Mouse (Mus musculus): ENCODE results near the gene Phf14. TPM values are rescaled to one million over a fixed set of nuclear protein-coding genes. Genes with fewer than 3 reads are reported as not detected.

Gene Phf14
- polyA plus RNA-seq, 1 experiment from 2014 or later, result 65.4 TPM

GRCm38 (mm10) chr6:12077338-12077737 lies 169.7 kb downstream of the Phf14 start:
- Histone ChIP-seq H3K4me2 (no peak overlapping the region), H3K36me3 (peaks cover 3% of the 10 kb centered on the region; the same call in 1 of the 2 replicates), H3K4me1 (no peaks in the 10 kb centered on the region), H3K27ac (no peak overlapping the region), H3K4me3 (no peak overlapping the region), H3K9me3 (no peaks in the 10 kb centered on the region), H3K9ac (no peak overlapping the region), H3K27me3 (no peaks in the 10 kb centered on the region)
- 78% methylated on average over 7 of the region's 7 CpGs for WGBS
- no peak for ATAC-seq (ENCODE audit: insufficient number of reproducible peaks, low FRiP score, low TSS enrichment, low read depth)

GRCm38 (mm10) chr6:12077880-12078618 lies 170.4 kb downstream of the Phf14 start:
- Histone ChIP-seq H3K27ac (no peak overlapping the region), H3K9me3 (no peaks in the 10 kb centered on the region), H3K4me2 (no peak overlapping the region), H3K4me1 (no peaks in the 10 kb centered on the region), H3K9ac (no peak overlapping the region), H3K4me3 (no peak overlapping the region), H3K36me3 (peaks cover 6% of the 10 kb centered on the region; the same call in 1 of the 2 replicates), H3K27me3 (no peaks in the 10 kb centered on the region)
- ATAC-seq (ENCODE audit: insufficient number of reproducible peaks, low FRiP score, low TSS enrichment, low read depth), result no peak
- 82% methylated on average over 8 of the region's 8 CpGs for WGBS

- H3K36me3 ChIP-seq, result peaks cover 12% of the 10 kb centered on the region; the same call in 1 of the 2 replicates
Measured at GRCm38 (mm10) chr6:12079260-12079659, 171.7 kb downstream of the Phf14 start.

GRCm38 (mm10) chr6:12080423-12080822 lies 172.8 kb downstream of the Phf14 start:
- no peak for ATAC-seq (ENCODE audit: insufficient number of reproducible peaks, low FRiP score, low TSS enrichment, low read depth)
- H3K9me3 ChIP-seq, result no peaks in the 10 kb centered on the region
- no peak overlapping the region for H3K27ac ChIP-seq
- no peaks in the 10 kb centered on the region for H3K27me3 ChIP-seq
- peaks cover 12% of the 10 kb centered on the region; the same call in 1 of the 2 replicates for H3K36me3 ChIP-seq
- no peak overlapping the region for H3K4me2 ChIP-seq
- no peaks in the 10 kb centered on the region for H3K4me1 ChIP-seq
- WGBS, result 58% methylated on average over 5 of the region's 5 CpGs
- no peak overlapping the region for H3K9ac ChIP-seq
- no peak overlapping the region for H3K4me3 ChIP-seq

More at GRCm38 (mm10) chr6:12079260-12079659, 171.7 kb downstream of the Phf14 start:
- H3K27ac ChIP-seq, result no peak overlapping the region
- H3K9me3 ChIP-seq, result no peaks in the 10 kb centered on the region
- H3K4me3 ChIP-seq, result no peak overlapping the region
- no peak overlapping the region for H3K9ac ChIP-seq
- ATAC-seq (ENCODE audit: insufficient number of reproducible peaks, low FRiP score, low TSS enrichment, low read depth), result no peak
- H3K27me3 ChIP-seq, result no peaks in the 10 kb centered on the region
- H3K4me2 ChIP-seq, result no peak overlapping the region
- 94% methylated on average over 4 of the region's 4 CpGs for WGBS
- no peaks in the 10 kb centered on the region for H3K4me1 ChIP-seq

- Histone ChIP-seq H3K9me3 (no peaks in the 10 kb centered on the region), H3K36me3 (peaks cover 12% of the 10 kb centered on the region; the same call in 1 of the 2 replicates), H3K27me3 (no peaks in the 10 kb centered on the region), H3K4me2 (no peak overlapping the region), H3K4me1 (no peaks in the 10 kb centered on the region), H3K9ac (no peak overlapping the region), H3K27ac (no peak overlapping the region), H3K4me3 (no peak overlapping the region)
- ATAC-seq (ENCODE audit: insufficient number of reproducible peaks, low FRiP score, low TSS enrichment, low read depth), result no peak
- 67% methylated on average over 2 of the region's 2 CpGs for WGBS
Measured at GRCm38 (mm10) chr6:12081722-12082121, 174.1 kb downstream of the Phf14 start.

GRCm38 (mm10) chr6:12082125-12082524 lies 174.5 kb downstream of the Phf14 start:
- WGBS, result 64% methylated on average over 2 of the region's 2 CpGs
- H3K4me1 ChIP-seq, result no peaks in the 10 kb centered on the region

GRCm38 (mm10) chr6:12082531-12083216 lies 175.1 kb downstream of the Phf14 start:
- H3K4me2 ChIP-seq, result no peak overlapping the region
- H3K27ac ChIP-seq, result no peak overlapping the region
- H3K27me3 ChIP-seq, result no peaks in the 10 kb centered on the region
- no peaks in the 10 kb centered on the region for H3K9me3 ChIP-seq
- no peaks in the 10 kb centered on the region for H3K4me1 ChIP-seq
- H3K36me3 ChIP-seq, result peaks cover 12% of the 10 kb centered on the region; the same call in 1 of the 2 replicates
- H3K4me3 ChIP-seq, result no peak overlapping the region
- no peak overlapping the region for H3K9ac ChIP-seq
- 68% methylated on average over 6 of the region's 6 CpGs for WGBS
- ATAC-seq (ENCODE audit: insufficient number of reproducible peaks, low FRiP score, low TSS enrichment, low read depth), result no peak

More at GRCm38 (mm10) chr6:12082125-12082524, 174.5 kb downstream of the Phf14 start:
- H3K36me3 ChIP-seq, result peaks cover 12% of the 10 kb centered on the region; the same call in 1 of the 2 replicates
- H3K9me3 ChIP-seq, result no peaks in the 10 kb centered on the region
- no peak for ATAC-seq (ENCODE audit: insufficient number of reproducible peaks, low FRiP score, low TSS enrichment, low read depth)
- no peaks in the 10 kb centered on the region for H3K27me3 ChIP-seq
- no peak overlapping the region for H3K9ac ChIP-seq
- no peak overlapping the region for H3K4me3 ChIP-seq
- H3K27ac ChIP-seq, result no peak overlapping the region
- no peak overlapping the region for H3K4me2 ChIP-seq

GRCm38 (mm10) chr6:12084721-12085120 lies 177.1 kb downstream of the Phf14 start:
- H3K36me3 ChIP-seq, result peaks cover 12% of the 10 kb centered on the region; the same call in 1 of the 2 replicates
- H3K4me1 ChIP-seq, result no peaks in the 10 kb centered on the region
- no peak overlapping the region for H3K4me3 ChIP-seq
- no peak for ATAC-seq (ENCODE audit: insufficient number of reproducible peaks, low FRiP score, low TSS enrichment, low read depth)
- no peak overlapping the region for H3K27ac ChIP-seq
- 88% methylated on average over 5 of the region's 5 CpGs for WGBS
- H3K4me2 ChIP-seq, result no peak overlapping the region
- H3K9me3 ChIP-seq, result no peaks in the 10 kb centered on the region
- H3K27me3 ChIP-seq, result no peaks in the 10 kb centered on the region
- no peak overlapping the region for H3K9ac ChIP-seq

GRCm38 (mm10) chr6:12089439-12089992 lies 181.9 kb downstream of the Phf14 start:
- no peak overlapping the region for H3K4me3 ChIP-seq
- ATAC-seq (ENCODE audit: insufficient number of reproducible peaks, low FRiP score, low TSS enrichment, low read depth), result no peak

GRCm38 (mm10) chr6:12095716-12096115 lies 188.1 kb downstream of the Phf14 start:
- WGBS, result 78% methylated on average over 1 of the region's 1 CpGs

More at GRCm38 (mm10) chr6:12089439-12089992, 181.9 kb downstream of the Phf14 start:
- Histone ChIP-seq H3K27me3 (no peaks in the 10 kb centered on the region), H3K27ac (no peak overlapping the region), H3K9me3 (no peaks in the 10 kb centered on the region), H3K36me3 (no peaks in the 10 kb centered on the region), H3K4me2 (no peak overlapping the region), H3K4me1 (no peaks in the 10 kb centered on the region), H3K9ac (no peak overlapping the region)
- WGBS, result 63% methylated on average over 3 of the region's 3 CpGs

GRCm38 (mm10) chr6:12097125-12097524 lies 189.5 kb downstream of the Phf14 start:
- Histone ChIP-seq H3K27ac (no peak overlapping the region), H3K4me3 (no peak overlapping the region), H3K36me3 (no peaks in the 10 kb centered on the region), H3K27me3 (no peaks in the 10 kb centered on the region), H3K9ac (no peak overlapping the region), H3K4me1 (no peaks in the 10 kb centered on the region), H3K9me3 (no peaks in the 10 kb centered on the region), H3K4me2 (no peak overlapping the region)
- ATAC-seq (ENCODE audit: insufficient number of reproducible peaks, low FRiP score, low TSS enrichment, low read depth), result no peak
- WGBS, result 43% methylated on average over 4 of the region's 4 CpGs

More at GRCm38 (mm10) chr6:12095716-12096115, 188.1 kb downstream of the Phf14 start:
- ATAC-seq (ENCODE audit: insufficient number of reproducible peaks, low FRiP score, low TSS enrichment, low read depth), result no peak
- Histone ChIP-seq H3K4me1 (no peaks in the 10 kb centered on the region), H3K36me3 (no peaks in the 10 kb centered on the region), H3K27ac (no peak overlapping the region), H3K9me3 (no peaks in the 10 kb centered on the region), H3K27me3 (no peaks in the 10 kb centered on the region), H3K4me3 (no peak overlapping the region), H3K4me2 (no peak overlapping the region), H3K9ac (no peak overlapping the region)

GRCm38 (mm10) chr6:12105144-12105543 lies 197.5 kb downstream of the Phf14 start:
- no peak for ATAC-seq (ENCODE audit: insufficient number of reproducible peaks, low FRiP score, low TSS enrichment, low read depth)
- no peaks in the 10 kb centered on the region for H3K36me3 ChIP-seq
- WGBS, result 50% methylated on average over 4 of the region's 4 CpGs

More at GRCm38 (mm10) chr6:12105144-12105543, 197.5 kb downstream of the Phf14 start:
- Histone ChIP-seq H3K4me3 (no peak overlapping the region), H3K27ac (no peak overlapping the region), H3K9me3 (no peaks in the 10 kb centered on the region), H3K4me1 (no peaks in the 10 kb centered on the region), H3K9ac (no peak overlapping the region), H3K4me2 (no peak overlapping the region), H3K27me3 (no peaks in the 10 kb centered on the region)

Data from limb, embryonic 15.5 days (tissue).